Mouse (Mus musculus) embryonic facial prominence, embryonic 12.5 days (tissue): ENCODE measurements around the gene Cdc42ep4. TPM values are rescaled to one million over a fixed set of nuclear protein-coding genes. Genes with fewer than 3 reads are reported as not detected.

Experiments used
- ATAC-seq: fragments of 200-750 bp; cut with Nextera tagmentation; 2 replicates; pipeline ENCODE4 v1.8.0; 2017; ENCODE audit not compliant: insufficient number of reproducible peaks, insufficient read depth, low FRiP score, low TSS enrichment
- H3K27ac ChIP-seq: fragments of 300-500 bp; sonication (generic); 2 replicates; pipeline ENCODE4 v1.5.1; 2016; ENCODE audit warnings: mild to moderate bottlenecking
- H3K27me3 ChIP-seq: fragments of 300-500 bp; sonication (generic); 2 replicates; pipeline ENCODE4 v1.6.1; 2016; ENCODE audit warnings: mild to moderate bottlenecking, moderate library complexity
- H3K36me3 ChIP-seq: fragments of 300-500 bp; sonication (generic); 2 replicates; pipeline ENCODE4 v1.6.1; 2016; ENCODE audit warnings: mild to moderate bottlenecking
- H3K4me1 ChIP-seq: fragments of 300-500 bp; sonication (generic); 2 replicates; pipeline ENCODE4 v1.6.1; 2016
- H3K4me2 ChIP-seq: fragments of 300-500 bp; sonication (generic); replicated peaks from 2 replicates; pipeline ENCODE4 v1.6.1; 2016; ENCODE audit warnings: mild to moderate bottlenecking, moderate library complexity
- H3K4me3 ChIP-seq: fragments of 300-500 bp; sonication (generic); 2 replicates; pipeline ENCODE4 v1.5.1; 2016; ENCODE audit warnings: mild to moderate bottlenecking
- H3K9ac ChIP-seq: fragments of 300-500 bp; sonication (generic); 2 replicates; pipeline ENCODE4 v1.6.1; 2016; ENCODE audit warnings: mild to moderate bottlenecking, moderate library complexity
- H3K9me3 ChIP-seq: fragments of 300-500 bp; sonication (generic); 2 replicates; pipeline ENCODE4 v1.6.1; 2016; ENCODE audit warnings: mild to moderate bottlenecking, moderate library complexity
- WGBS: fragments of 180-500 bp; shearing (Covaris S2); methylation state at CpG from one replicate; pipeline ENCODE4 v1.1.7; 2016; 5-methylcytosine and 5-hydroxymethylcytosine counted together
- polyA plus RNA-seq: library from polyadenylated mRNA; unstranded; fragments of >200 nt; fragmentation: Nextera tagmentation; extraction: Ambion mirVana; gene quantifications from 2 replicates; pipeline ENCODE4 v1.2.1, GENCODE M21; 2016

The Cdc42ep4 gene
- polyA plus RNA-seq, 1 experiment from 2014 or later = 116 TPM

DNA sequence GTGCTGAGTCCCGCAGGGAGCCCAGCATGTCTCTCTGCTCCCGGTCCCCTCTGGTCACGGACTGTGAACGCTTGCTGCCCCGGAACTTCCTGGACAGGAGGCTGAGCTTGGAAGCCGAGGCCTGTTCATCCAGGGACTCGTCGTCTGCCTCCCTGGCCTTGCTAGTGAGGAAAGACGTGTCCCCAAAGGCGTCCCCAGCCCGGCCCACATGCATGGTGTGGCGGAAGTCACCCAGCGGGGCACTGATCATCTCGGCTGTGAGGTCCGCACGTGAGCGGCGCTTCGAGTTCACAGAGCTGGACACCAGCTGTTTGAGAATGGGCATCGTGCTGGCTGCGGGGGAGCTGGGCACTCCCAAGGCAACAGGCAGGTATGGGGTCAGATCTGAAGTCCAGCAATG lies 22.4 kb downstream of the Cdc42ep4 start:
- H3K4me1 ChIP-seq = peaks cover 76% of the 10 kb centered on the region
- H3K27ac ChIP-seq = no peak overlapping the region
- no peak for ATAC-seq
- H3K4me2 ChIP-seq = no peak overlapping the region
- H3K4me3 ChIP-seq = no peak overlapping the region
- no peaks in the 10 kb centered on the region for H3K27me3 ChIP-seq
- WGBS = 76% methylated on average over 21 of the region's 21 CpGs
- no peaks in the 10 kb centered on the region for H3K9me3 ChIP-seq
- peaks cover 50% of the 10 kb centered on the region for H3K36me3 ChIP-seq
- H3K9ac ChIP-seq = no peak overlapping the region

DNA sequence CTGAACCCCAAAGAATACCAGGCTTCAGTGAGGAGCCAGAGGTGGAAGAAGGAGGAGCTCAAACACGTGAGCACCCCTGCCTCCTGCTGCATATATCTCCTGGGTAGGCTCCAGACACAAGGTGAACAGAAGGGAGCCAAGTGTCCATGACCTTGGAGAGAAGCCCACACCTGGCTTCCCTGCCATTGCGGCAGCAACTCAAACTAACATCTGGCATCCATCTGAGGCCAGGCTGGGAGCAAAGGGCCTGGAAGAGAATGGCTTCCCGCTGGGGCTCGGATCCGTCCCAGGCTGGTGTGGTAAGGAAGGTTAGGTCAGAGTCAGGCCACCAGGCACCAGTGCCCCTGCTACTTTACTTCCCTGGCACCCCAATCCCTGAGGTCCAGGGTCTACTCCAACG lies 23.7 kb downstream of the Cdc42ep4 start:
- Histone ChIP-seq H3K4me3 (no peak overlapping the region), H3K9ac (no peak overlapping the region), H3K4me2 (no peak overlapping the region), H3K4me1 (peaks cover 66% of the 10 kb centered on the region), H3K27me3 (no peaks in the 10 kb centered on the region), H3K36me3 (peaks cover 48% of the 10 kb centered on the region), H3K9me3 (no peaks in the 10 kb centered on the region), H3K27ac (peak overlapping the region; percentile 43)
- 28% methylated on average over 6 of the region's 6 CpGs for WGBS
- no peak for ATAC-seq

DNA sequence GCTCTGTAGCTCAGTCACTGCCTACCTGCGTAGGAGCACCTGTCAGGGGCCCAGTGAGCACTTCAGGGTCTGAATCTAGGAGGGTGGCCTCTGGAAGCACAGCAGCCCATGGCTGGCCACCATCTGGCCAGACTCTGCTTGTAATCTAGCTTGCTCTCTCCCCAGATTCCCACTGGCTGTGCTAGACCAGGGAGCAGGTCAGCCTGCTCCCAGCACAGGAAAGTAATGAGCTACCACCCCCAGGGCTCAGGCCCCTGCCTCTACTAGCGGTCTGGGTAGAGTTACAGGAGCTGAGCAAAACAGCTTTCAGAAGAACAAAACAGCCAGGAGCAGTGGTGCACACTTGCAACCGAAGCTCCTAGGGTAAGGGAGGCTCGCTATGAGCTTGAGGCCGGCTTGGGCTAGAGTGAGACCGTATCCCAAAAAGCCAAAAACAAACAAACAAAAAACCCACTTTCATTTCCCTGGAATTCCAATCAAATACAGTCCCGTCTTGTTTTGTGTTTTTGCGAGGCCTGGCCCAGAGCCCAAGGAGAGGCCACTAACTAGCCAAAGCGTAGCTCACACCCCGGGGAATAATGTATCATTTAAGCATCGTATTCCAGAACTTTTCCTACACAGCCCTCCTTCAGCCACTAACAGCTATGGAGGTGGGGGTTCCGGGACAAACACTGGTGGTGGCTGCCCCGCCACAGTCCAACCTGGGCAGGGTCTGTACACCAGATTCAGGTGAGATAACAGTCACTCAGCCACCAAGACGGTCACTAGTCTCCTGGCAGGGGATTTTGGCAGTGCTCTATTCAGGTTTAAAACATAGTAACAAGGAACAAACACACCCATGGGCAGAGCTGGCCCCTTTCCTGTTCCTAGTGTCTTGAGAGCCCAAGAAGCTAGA lies 24.4 kb downstream of the Cdc42ep4 start:
- peaks cover 67% of the 10 kb centered on the region for H3K4me1 ChIP-seq
- no peak overlapping the region for H3K9ac ChIP-seq
- peaks cover 48% of the 10 kb centered on the region for H3K36me3 ChIP-seq
- no peaks in the 10 kb centered on the region for H3K9me3 ChIP-seq
- no peak for ATAC-seq
- H3K27ac ChIP-seq = peak overlapping the region; percentile 43
- H3K27me3 ChIP-seq = no peaks in the 10 kb centered on the region
- 60% methylated on average over 14 of the region's 14 CpGs for WGBS
- no peak overlapping the region for H3K4me3 ChIP-seq
- H3K4me2 ChIP-seq = no peak overlapping the region

DNA sequence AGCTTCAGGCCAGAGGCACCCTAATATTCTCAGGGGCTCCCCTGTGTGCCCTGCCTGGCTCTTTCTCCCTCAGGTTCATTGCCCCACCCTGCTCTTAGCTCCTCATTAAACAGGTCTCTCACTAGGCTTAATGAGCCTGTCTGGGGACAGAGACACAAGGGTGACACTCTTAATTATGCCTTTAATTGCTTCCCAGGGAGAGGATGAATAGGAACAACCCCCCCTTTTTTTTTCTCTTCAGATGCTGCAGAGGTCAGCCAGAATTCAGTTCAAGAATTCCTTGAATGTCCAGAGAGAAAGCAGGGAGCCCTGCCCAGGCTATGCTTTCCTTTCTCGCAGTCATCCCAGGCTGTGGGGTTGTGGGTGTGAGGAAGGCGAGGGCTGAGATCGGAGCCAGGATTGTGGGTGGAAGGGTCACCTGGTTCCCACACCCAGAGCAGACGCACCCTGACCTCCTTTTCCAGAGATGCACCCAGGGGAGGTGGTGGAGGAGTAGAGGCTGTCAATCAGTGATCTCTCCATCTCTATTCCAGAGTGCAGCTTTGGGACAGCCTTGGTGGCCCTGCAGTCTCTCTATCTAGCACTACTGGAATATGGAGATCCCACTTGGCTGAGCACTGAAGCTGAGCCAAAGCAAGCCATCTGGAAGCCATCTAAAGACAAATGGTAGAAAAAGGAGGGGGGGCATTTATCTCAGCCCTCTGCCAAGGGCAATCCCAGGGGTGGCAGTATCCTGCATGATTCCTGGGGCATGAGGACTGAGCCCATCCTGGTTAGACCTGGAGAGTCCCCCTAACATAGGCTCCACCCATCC lies 26.2 kb downstream of the Cdc42ep4 start:
- 81% methylated on average over 4 of the region's 4 CpGs for WGBS
- Histone ChIP-seq H3K36me3 (peaks cover 48% of the 10 kb centered on the region), H3K27me3 (no peaks in the 10 kb centered on the region), H3K9me3 (no peaks in the 10 kb centered on the region), H3K9ac (no peak overlapping the region), H3K4me2 (no peak overlapping the region), H3K27ac (no peak overlapping the region), H3K4me1 (peaks cover 51% of the 10 kb centered on the region), H3K4me3 (no peak overlapping the region)
- ATAC-seq = no peak

DNA sequence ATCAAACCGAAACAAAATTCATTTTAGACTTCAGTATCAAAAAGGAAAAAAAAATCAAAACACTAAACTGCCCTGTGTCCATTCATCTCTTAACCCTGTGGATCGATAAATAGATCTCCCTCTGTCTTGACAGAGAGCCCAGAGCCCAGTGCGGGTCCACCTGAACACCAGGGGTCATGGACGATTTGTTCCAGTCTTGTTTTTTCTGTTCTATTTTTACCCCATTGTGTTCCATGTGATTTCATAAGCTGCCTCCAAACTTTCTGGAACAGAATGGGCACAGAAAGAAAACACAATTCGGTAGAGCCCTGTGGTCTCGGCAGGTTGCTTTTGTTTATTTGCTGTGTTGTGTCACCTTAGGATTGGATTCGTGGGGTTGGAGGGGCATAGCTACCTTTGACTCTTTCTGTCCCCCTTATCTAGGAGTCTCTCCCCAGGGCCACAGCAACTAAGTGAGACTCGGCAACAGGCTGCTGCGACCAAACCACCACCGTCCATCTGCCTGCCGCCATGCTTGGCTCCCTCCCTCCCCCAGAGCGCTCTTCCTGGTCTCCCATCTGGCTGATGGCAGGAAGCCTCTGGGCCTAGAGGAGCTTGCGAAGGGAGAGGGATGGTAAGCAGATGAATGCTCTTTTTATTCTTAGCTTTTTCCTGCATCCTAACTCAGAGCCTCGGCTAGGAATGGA lies 29.1 kb downstream of the Cdc42ep4 start:
- ATAC-seq = no peak
- no peak overlapping the region for H3K4me3 ChIP-seq
- no peak overlapping the region for H3K27ac ChIP-seq
- no peaks in the 10 kb centered on the region for H3K9me3 ChIP-seq
- 69% methylated on average over 14 of the region's 14 CpGs for WGBS
- peaks cover 28% of the 10 kb centered on the region for H3K36me3 ChIP-seq
- peaks cover 23% of the 10 kb centered on the region; the same call in 1 of the 2 replicates for H3K4me1 ChIP-seq
- H3K9ac ChIP-seq = no peak overlapping the region
- no peak overlapping the region for H3K4me2 ChIP-seq
- H3K27me3 ChIP-seq = no peaks in the 10 kb centered on the region

DNA sequence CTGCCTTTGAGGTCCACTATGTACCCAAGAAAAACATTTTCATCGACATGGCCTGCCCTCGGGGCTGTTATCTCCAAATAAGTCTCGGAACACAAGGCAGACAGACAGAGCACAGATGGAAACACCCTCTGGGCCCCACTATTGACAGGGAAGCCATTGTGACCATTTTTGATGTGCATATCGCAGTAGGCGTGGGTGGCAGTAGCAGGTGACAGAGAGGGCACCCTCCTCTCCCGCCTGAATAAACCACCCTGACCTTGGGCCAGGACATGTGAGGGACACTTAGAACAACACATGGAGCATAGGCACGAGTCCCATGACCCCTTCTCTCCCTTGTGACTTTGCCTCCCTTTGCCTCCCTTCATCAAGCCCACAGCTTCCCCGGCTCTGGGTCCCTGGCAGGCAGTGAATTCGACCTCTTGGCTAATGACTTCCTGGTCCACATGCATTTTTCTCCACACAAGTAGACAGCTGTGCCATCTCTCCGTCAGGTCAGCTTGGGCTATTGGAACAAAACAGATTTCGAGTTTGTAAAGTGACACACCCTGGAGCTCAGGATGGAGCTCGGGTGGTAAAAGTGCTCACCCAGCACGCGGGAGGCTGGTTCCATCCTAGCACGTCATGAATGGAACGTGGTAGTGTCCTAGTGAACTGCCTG lies 33.8 kb downstream of the Cdc42ep4 start:
- Histone ChIP-seq H3K27me3 (no peaks in the 10 kb centered on the region), H3K9me3 (no peaks in the 10 kb centered on the region), H3K4me2 (no peak overlapping the region), H3K4me1 (0 out of 2 replicates have a peak, but pooled peaks cover 3% of the 10 kb centered on the region), H3K36me3 (no peaks in the 10 kb centered on the region), H3K27ac (no peak overlapping the region), H3K4me3 (no peak overlapping the region), H3K9ac (no peak overlapping the region)
- ATAC-seq = no peak
- WGBS = 54% methylated on average over 16 of the region's 16 CpGs

DNA sequence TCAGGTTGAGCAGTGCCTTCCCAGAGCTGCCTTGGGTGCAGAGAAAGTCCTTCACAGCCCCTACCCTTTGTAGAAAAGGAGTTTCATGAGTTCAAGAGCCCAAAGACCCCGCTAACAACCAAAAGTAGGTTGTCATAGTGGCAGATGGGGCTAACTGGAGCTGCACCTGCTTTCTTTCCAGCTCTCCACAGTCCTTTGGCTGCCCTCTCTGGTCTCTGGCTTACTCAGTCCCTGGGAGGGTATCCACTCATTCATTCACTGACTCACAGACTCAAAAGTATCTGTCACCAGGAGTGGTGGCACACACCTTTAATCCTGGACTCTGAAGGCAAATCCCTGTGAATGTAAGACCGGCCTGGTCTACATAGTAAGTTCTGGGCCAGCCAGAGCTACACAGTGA lies 35.5 kb downstream of the Cdc42ep4 start:
- H3K9ac ChIP-seq = no peak overlapping the region
- no peak overlapping the region for H3K4me3 ChIP-seq
- H3K36me3 ChIP-seq = no peaks in the 10 kb centered on the region
- H3K4me1 ChIP-seq = no peaks in the 10 kb centered on the region
- WGBS = 97% methylated on average over 2 of the region's 2 CpGs
- no peak overlapping the region for H3K4me2 ChIP-seq
- H3K27me3 ChIP-seq = no peaks in the 10 kb centered on the region
- H3K9me3 ChIP-seq = no peaks in the 10 kb centered on the region
- ATAC-seq = no peak
- H3K27ac ChIP-seq = no peak overlapping the region

DNA sequence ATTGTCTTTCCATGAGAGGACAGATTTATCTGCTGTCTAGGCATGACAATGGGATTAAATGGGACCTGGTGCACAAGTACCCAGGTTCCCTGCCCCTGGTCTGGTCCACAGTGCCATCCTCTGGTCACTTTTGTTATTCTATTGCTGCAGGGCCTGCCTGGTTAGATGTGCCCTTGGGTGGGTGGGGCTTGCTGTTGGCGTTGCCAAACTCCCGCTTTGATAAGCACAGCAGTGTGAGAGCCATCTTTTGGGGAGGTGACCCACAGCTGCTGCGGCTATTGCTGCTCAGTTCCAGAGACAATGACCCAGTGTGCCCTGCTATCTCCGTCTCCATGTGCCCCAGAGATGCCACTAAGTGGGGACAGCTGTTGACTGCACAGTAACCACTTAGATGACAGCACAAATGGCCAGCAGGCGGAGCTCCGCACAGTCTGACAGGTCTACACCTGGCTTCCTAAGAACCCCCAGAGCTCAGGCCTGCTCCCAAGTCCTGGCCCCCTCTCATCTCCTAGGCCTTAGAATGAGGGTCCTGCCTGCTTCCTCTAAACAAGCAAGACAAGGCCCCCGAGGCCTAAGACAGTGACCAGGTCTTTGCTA lies 36.5 kb downstream of the Cdc42ep4 start:
- WGBS = 55% methylated on average over 7 of the region's 7 CpGs
- Histone ChIP-seq H3K4me2 (no peak overlapping the region), H3K4me1 (peaks cover 7% of the 10 kb centered on the region), H3K9ac (no peak overlapping the region), H3K36me3 (no peaks in the 10 kb centered on the region), H3K4me3 (no peak overlapping the region), H3K27ac (no peak overlapping the region), H3K9me3 (no peaks in the 10 kb centered on the region), H3K27me3 (no peaks in the 10 kb centered on the region)
- no peak for ATAC-seq

DNA sequence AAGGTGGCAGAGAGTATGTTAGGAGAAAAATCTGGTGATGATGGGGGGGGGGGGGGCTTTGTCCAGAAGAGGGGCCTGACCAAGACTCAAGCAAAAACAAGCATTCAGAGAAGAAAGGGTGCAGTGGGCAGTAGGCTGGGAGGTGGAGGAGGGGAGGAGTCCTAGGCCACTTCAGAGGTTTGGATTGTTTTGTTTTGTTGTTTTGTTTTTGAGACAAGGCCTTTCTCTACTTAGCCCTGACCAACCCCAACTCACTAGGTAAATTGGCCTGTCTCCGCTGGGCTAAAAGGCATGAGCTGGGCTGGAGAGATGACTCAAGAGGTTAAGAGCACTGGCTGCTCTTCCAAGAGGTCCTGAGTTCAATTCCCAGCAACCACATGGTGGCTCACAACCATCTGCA lies 40.6 kb downstream of the Cdc42ep4 start:
- WGBS = 62% methylated on average over 1 of the region's 1 CpGs
- Histone ChIP-seq H3K9ac (no peak overlapping the region), H3K4me2 (no peak overlapping the region), H3K4me3 (no peak overlapping the region), H3K27ac (no peak overlapping the region), H3K9me3 (no peaks in the 10 kb centered on the region), H3K27me3 (peaks cover 5% of the 10 kb centered on the region), H3K4me1 (peaks cover 21% of the 10 kb centered on the region), H3K36me3 (peaks cover 9% of the 10 kb centered on the region)
- ATAC-seq = no peak

DNA sequence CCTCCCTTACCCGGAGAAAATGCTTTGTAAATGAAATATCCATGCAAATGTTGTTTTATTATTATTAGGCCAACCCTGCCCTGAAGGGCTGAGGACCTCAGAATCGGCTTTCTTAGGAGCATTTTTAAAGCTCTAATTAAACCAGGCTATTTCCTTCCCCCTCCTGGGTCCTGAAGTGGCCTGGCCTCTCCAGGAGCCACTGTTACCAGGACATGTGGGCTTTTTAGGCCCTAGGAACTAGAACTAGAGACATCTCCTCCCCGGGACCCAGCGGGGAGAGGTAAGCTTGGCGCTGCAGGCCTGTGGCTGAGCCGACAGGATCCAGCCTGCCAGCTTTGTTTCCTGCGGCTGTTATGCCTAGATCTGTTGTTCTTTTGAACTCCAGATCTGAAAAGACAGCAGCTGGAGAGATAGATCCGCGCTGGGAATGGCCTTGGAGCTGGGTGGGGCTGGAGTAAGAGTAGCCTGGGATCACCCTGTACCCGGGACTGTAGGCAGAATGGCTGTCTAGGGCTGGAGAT lies 41.4 kb downstream of the Cdc42ep4 start:
- WGBS = 5% methylated on average over 10 of the region's 10 CpGs
- no peak for ATAC-seq
- peaks cover 9% of the 10 kb centered on the region for H3K36me3 ChIP-seq
- H3K9me3 ChIP-seq = no peaks in the 10 kb centered on the region
- H3K4me1 ChIP-seq = peaks cover 21% of the 10 kb centered on the region
- peaks cover 5% of the 10 kb centered on the region for H3K27me3 ChIP-seq
- peak overlapping the region; percentile 5; the same call in 1 of the 2 replicates for H3K4me2 ChIP-seq
- H3K9ac ChIP-seq = peak overlapping the region; percentile 21; the same call in 1 of the 2 replicates
- peak overlapping the region; percentile 73 for H3K27ac ChIP-seq
- H3K4me3 ChIP-seq = no peak overlapping the region
